Mouse (Mus musculus) embryonic facial prominence, embryonic 11.5 days (tissue): ENCODE results near the gene Dolpp1. TPM values are rescaled to one million over a fixed set of nuclear protein-coding genes. Genes with fewer than 3 reads are reported as not detected.
A peak's percentile ranks its signal among the peaks of the same experiment; 100 is the strongest.

Experiments
- ATAC-seq: fragments of 200-750 bp; cut with Nextera tagmentation; replicated peaks from 2 replicates; pipeline ENCODE4 v1.8.0; 2017; ENCODE audit warnings: low read depth; ENCODE audit not compliant: insufficient number of reproducible peaks, low FRiP score, low TSS enrichment
- DNase-seq: peaks from one replicate; pipeline ENCODE4 v3.0.0-alpha.2; 2015; ENCODE audit warnings: low spot score
- H3K27ac ChIP-seq: fragments of 300-500 bp; sonication (generic); replicated peaks from 2 replicates; pipeline ENCODE4 v1.5.1; 2014; ENCODE audit warnings: mild to moderate bottlenecking, low read depth, low read length, control low read depth
- H3K27me3 ChIP-seq: fragments of 300-500 bp; sonication (generic); 2 replicates; pipeline ENCODE4 v1.6.1; 2014; ENCODE audit warnings: mild to moderate bottlenecking, low read length, moderate library complexity, mixed read lengths; ENCODE audit not compliant: control insufficient read depth, insufficient read depth
- H3K36me3 ChIP-seq: fragments of 300-500 bp; sonication (generic); replicated peaks from 2 replicates; pipeline ENCODE4 v1.6.1; 2014; ENCODE audit warnings: low read depth, mild to moderate bottlenecking, low read length, moderate library complexity, mixed read lengths; ENCODE audit not compliant: control insufficient read depth, insufficient read depth
- H3K4me1 ChIP-seq: fragments of 300-500 bp; sonication (generic); 2 replicates; pipeline ENCODE4 v1.6.1; 2014; ENCODE audit warnings: low read length, mixed read lengths; ENCODE audit not compliant: control insufficient read depth, insufficient read depth
- H3K4me2 ChIP-seq: fragments of 300-500 bp; sonication (generic); 2 replicates; pipeline ENCODE4 v1.6.1; 2014; ENCODE audit warnings: low read depth, mild to moderate bottlenecking, control low read depth, low read length, moderate library complexity
- H3K4me3 ChIP-seq: fragments of 300-500 bp; sonication (generic); 2 replicates; pipeline ENCODE4 v1.5.1; 2014; ENCODE audit warnings: low read depth, low read length, control low read depth
- H3K9ac ChIP-seq: fragments of 300-500 bp; sonication (generic); replicated peaks from 2 replicates; pipeline ENCODE4 v1.6.1; 2014; ENCODE audit warnings: mild to moderate bottlenecking, control low read depth, low read length
- H3K9me3 ChIP-seq: fragments of 300-500 bp; sonication (generic); replicated peaks from 2 replicates; pipeline ENCODE4 v1.6.1; 2016; ENCODE audit warnings: mild to moderate bottlenecking, low read length, inconsistent platforms, mixed read lengths; ENCODE audit not compliant: control insufficient read depth
- WGBS: fragments of 180-500 bp; shearing (Covaris S2); extraction: QIAGEN DNeasy Blood & Tissue Kit; methylation state at CpG from one replicate; pipeline ENCODE4 v1.1.7; 2014; 5-methylcytosine and 5-hydroxymethylcytosine counted together
- polyA plus RNA-seq: library from polyadenylated mRNA; unstranded; fragments of >200 nt; fragmentation: Nextera tagmentation; extraction: Ambion mirVana; gene quantifications from 2 replicates; pipeline ENCODE4 v1.2.1, GENCODE M21; 2014

Dolpp1 gene
- polyA plus RNA-seq, 1 experiment from 2014 or later: 29.1 TPM

DNA sequence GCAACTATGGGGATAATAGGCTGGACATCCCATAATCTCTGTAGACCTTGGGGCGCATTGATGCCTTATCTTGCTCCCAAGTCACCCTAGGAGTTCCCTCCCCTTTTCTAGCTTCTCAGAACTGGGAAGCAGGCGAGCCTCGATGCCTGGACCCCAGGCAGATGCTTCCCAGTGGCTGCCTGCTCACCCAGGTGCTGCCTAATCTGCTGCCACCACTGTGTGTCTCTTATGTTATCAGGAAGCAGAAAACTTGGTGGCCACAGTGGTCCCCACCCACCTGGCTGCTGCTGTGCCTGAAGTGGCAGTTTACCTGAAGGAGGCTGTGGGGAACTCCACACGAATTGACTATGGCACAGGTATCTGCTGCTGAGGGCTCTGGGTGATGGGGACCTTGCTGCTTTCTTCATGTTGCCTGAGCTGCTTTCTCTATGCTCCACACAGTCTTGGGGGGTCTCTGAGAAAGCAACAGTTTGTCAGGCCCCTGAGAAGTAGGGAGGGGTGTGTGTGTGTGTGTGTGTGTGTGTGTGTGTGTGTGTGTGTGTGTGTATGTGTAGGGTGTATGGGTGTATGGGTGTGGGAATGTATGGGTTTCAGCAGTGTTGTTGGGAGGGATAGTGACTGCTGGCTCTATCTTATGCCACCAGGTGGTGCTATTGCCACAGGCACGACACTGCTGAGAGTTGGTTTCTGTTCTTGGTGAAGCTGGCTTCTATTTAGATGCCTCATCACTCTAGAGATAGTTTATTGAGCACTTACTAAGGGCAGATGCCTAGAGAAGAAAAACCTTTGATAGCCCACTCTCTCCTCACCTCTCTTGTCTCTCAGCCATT lies 43.5 kb downstream of the Dolpp1 start:
- no peak overlapping the region for H3K9ac ChIP-seq
- WGBS: 54% methylated on average over 5 of the region's 5 CpGs
- H3K27ac ChIP-seq: no peak overlapping the region
- H3K27me3 ChIP-seq: no peaks in the 10 kb centered on the region
- no peaks in the 10 kb centered on the region for H3K9me3 ChIP-seq
- no peak overlapping the region for H3K4me3 ChIP-seq
- H3K4me1 ChIP-seq: no peaks in the 10 kb centered on the region
- H3K36me3 ChIP-seq: peaks cover 19% of the 10 kb centered on the region
- DNase-seq (peak; percentile 85), ATAC-seq (no peak)
- H3K4me2 ChIP-seq: no peak overlapping the region

DNA sequence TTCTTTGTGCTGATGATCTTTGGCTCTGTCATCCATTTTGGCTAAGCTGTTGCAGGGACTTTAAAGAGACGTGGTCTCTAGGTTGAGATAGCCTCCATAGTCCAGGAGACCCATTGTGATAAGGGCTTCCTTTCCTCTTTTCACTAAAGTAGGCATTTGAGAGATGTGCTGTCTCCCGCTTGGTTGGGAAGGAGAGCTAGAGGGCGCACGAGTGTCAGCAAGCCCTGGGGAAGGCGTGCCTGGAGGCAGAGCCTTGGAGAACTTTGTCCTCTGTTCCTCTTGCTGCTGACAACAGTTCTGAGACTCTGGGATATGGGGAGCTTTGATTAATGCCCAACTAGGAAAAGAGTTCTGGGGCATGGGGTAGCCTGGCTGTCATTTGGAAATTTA lies 44.1 kb downstream of the Dolpp1 start:
- H3K9me3 ChIP-seq: no peaks in the 10 kb centered on the region
- ATAC-seq (no peak), DNase-seq (no peak)
- H3K27me3 ChIP-seq: no peaks in the 10 kb centered on the region
- H3K4me3 ChIP-seq: no peak overlapping the region
- no peak overlapping the region for H3K4me2 ChIP-seq
- H3K27ac ChIP-seq: no peak overlapping the region
- peaks cover 3% of the 10 kb centered on the region for H3K4me1 ChIP-seq
- WGBS: 70% methylated on average over 5 of the region's 5 CpGs
- no peak overlapping the region for H3K9ac ChIP-seq
- peaks cover 19% of the 10 kb centered on the region for H3K36me3 ChIP-seq

DNA sequence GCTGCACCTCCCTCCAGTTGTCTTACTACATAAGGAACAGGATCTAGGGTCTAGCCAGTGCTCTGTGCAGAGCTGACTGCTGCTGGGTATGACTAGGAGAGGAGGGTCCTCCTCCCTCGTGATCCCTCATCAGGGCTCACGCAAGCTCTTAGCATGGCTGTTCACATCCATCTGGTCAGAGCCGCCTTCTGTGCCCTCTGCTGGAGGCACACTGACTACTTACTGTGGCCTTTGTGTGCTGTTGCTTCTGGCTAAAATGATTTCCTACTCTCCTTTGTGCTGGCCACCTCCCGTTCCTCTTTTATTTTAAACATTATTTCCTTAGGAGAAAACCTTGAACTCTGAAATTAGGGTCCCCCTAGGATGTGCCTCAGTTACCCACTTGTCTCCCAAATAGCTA lies 44.8 kb downstream of the Dolpp1 start:
- Histone ChIP-seq H3K4me1 (peaks cover 7% of the 10 kb centered on the region), H3K4me2 (no peak overlapping the region), H3K9me3 (no peaks in the 10 kb centered on the region), H3K36me3 (peaks cover 19% of the 10 kb centered on the region), H3K9ac (no peak overlapping the region), H3K27me3 (no peaks in the 10 kb centered on the region), H3K4me3 (no peak overlapping the region), H3K27ac (no peak overlapping the region)
- no peak for DNase-seq
- 82% methylated on average over 4 of the region's 4 CpGs for WGBS
- no peak for ATAC-seq

GRCm38 (mm10) chr2:30437791-30438190 lies 45.7 kb downstream of the Dolpp1 start:
- WGBS: 91% methylated on average over 4 of the region's 4 CpGs
- Histone ChIP-seq H3K36me3 (peaks cover 19% of the 10 kb centered on the region), H3K27ac (no peak overlapping the region)

GRCm38 (mm10) chr2:30439631-30440030 lies 47.6 kb downstream of the Dolpp1 start:
- no peak overlapping the region for H3K4me2 ChIP-seq
- H3K27me3 ChIP-seq: no peaks in the 10 kb centered on the region
- H3K4me1 ChIP-seq: peaks cover 22% of the 10 kb centered on the region
- DNase-seq (no peak), ATAC-seq (no peak)
- peak overlapping the region; percentile 95; the same call in 1 of the 2 replicates for H3K27ac ChIP-seq
- peaks cover 10% of the 10 kb centered on the region for H3K36me3 ChIP-seq
- WGBS: 90% methylated on average over 6 of the region's 6 CpGs
- H3K9me3 ChIP-seq: no peaks in the 10 kb centered on the region
- no peak overlapping the region for H3K4me3 ChIP-seq
- H3K9ac ChIP-seq: no peak overlapping the region

More at GRCm38 (mm10) chr2:30437791-30438190, 45.7 kb downstream of the Dolpp1 start:
- no peak overlapping the region for H3K4me3 ChIP-seq
- ATAC-seq (no peak), DNase-seq (no peak)
- H3K27me3 ChIP-seq: no peaks in the 10 kb centered on the region
- H3K9me3 ChIP-seq: no peaks in the 10 kb centered on the region
- H3K4me2 ChIP-seq: no peak overlapping the region
- peaks cover 11% of the 10 kb centered on the region for H3K4me1 ChIP-seq
- H3K9ac ChIP-seq: no peak overlapping the region

DNA sequence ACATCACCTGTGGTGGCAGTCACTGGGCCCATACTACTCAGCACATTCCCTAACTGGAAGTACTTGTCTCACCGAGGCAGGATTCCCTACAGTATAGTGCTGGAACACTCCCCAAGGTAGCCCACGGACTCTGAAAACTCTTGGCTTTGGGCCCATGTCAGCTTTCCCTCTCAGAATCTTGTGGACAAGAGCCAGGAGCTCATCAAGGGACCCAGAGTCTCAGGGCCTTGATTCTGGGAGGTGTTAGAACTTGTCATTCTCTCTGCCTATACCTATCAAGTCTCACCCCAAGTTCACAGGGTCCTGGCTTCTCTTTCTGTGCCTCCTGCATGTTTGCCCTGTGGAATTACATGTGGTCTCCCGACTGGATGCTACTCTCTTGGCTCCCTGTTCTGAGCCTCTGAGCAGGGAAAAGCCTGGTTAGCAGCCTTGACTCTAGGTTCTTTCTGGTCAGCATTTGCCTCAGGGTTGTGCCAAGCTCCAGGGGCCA lies 48.2 kb downstream of the Dolpp1 start:
- Histone ChIP-seq H3K4me3 (no peak overlapping the region), H3K9ac (peak overlapping the region; percentile 38; the same call in 1 of the 2 replicates), H3K27ac (peak overlapping the region; percentile 95), H3K4me2 (no peak overlapping the region), H3K36me3 (peaks cover 10% of the 10 kb centered on the region), H3K27me3 (no peaks in the 10 kb centered on the region), H3K4me1 (peaks cover 25% of the 10 kb centered on the region), H3K9me3 (no peaks in the 10 kb centered on the region)
- no peak for ATAC-seq
- no peak for DNase-seq
- WGBS: 59% methylated on average over 3 of the region's 3 CpGs

DNA sequence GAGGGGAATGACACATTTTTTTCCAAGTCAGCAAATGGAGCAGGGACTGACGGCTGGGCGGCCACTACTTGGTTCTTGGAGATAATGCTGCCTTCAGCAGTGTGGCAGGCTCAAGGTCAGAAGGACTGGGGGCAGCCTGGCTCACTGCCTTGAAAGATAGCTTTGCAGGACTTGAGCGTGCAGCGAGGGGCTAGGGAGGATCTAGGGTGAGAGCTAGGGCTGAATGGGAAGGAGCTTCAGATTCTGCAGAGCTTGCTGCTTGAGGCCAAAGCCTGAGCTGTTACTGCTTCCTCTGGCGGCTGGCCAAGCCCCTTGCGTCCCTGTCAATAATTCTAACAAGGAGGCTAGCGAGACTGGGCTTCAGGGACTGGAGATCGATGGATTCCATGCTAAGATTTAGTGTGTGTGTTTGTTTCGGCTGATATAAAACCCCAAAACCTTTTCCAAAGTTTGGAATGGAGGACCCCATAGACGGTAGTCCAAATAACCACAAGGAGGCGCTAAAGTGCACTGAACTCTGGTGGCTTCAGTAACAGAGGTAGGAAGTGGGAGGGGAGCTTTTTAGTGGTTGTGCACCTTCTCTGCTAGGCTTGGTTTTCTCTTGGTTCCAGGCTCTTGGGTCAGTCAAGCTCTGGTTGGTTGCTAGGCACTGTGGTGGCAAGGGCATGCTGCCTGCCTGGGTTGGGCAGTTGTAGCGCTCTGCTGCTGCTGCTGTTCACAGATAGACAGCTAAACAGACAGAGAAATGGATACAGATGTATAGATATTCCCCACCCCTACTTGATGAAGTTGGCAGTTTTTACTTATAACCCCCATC lies 48.9 kb downstream of the Dolpp1 start:
- Histone ChIP-seq H3K4me3 (peak overlapping the region; percentile 9; the same call in 1 of the 2 replicates), H3K27ac (peak overlapping the region; percentile 95), H3K36me3 (peaks cover 10% of the 10 kb centered on the region), H3K9ac (peak overlapping the region; percentile 46), H3K27me3 (no peaks in the 10 kb centered on the region), H3K4me1 (peaks cover 30% of the 10 kb centered on the region), H3K4me2 (peak overlapping the region; percentile 32), H3K9me3 (no peaks in the 10 kb centered on the region)
- ATAC-seq (peak; percentile 17; the same call in 1 of the 2 replicates), DNase-seq (peak; percentile 96)
- 10% methylated on average over 12 of the region's 12 CpGs for WGBS
